15 mouse cellular contexts compared by ENCODE assay signal in the genomic region with DNA sequence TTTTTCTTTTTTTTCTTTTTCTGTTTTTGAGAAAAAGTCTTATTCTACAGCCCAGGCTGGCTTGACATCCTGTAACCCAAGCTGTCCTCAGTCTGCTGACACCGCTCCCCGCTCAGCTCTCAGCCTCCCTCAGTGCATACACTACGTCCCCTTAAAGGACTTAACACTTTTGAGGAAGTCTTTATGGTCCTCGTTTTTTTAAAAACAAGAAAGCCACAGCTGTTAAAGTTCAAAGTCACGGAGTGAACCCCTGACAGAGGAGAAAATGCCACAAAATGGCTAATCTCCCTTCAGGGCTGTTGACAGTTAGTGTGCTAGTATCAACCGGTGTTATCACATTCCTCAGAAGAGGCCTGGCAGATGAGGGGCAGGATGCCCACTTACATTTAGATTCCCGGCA. TPM values are rescaled to one million over a fixed set of nuclear protein-coding genes. Genes with fewer than 3 reads are reported as not detected.
A peak's percentile ranks its signal among the peaks of the same experiment; 100 is the strongest.
DNase-seq lines count a peak whose midpoint lies in the region; ATAC-seq and TF ChIP-seq lines count a peak whose summit lies in the region.
"Had no signal": no experiment of that assay in that cellular context is flagged by ENCODE, and none has a peak within 500 bp of the region (broad histone marks: within the 10 kb centered on the region; RNA-seq: fewer than 3 reads in every experiment).

No protein-coding gene starts in this region.

- 19% methylated on average over 7 of the region's 7 CpGs for WGBS in heart, embryonic 13.5 days
- 18% methylated on average over 7 of the region's 7 CpGs for WGBS in liver, embryonic 12.5 days (ENCODE audit: insufficient replicate concordance)
- WGBS in liver, postnatal 0 days (ENCODE audit: insufficient replicate concordance), result 25% methylated on average over 7 of the region's 7 CpGs
- WGBS in forebrain, embryonic 14.5 days, result 79% methylated on average over 7 of the region's 7 CpGs

- TF ChIP-seq CTCF in MEL (IDR thresholded peaks at IDR 0.05 in 2 of 3, conservative IDR thresholded peaks at IDR 0.05 in 1 of 3; ENCODE audit: control insufficient read depth in 1 of 3, insufficient read depth in 1 of 3, low read depth in 2 of 3, low read length in 3 of 3, poor library complexity in 1 of 3, severe bottlenecking in 1 of 3), result no peak
- TF ChIP-seq CTCF in liver, postnatal 0 days (IDR thresholded peaks at IDR 0.05; ENCODE audit: low read depth), result no peak

- TF ChIP-seq RAD21 in MEL (IDR thresholded peaks at IDR 0.05; ENCODE audit: low read depth, low read length), result no peak

- no peak for DNase-seq in heart, postnatal 4 days
- DNase-seq in liver, result no peak
- peak; percentile 65 for DNase-seq in MEL (ENCODE audit: low read depth, low spot score)
- DNase-seq in liver, postnatal 0 days, result no peak
- no peak for DNase-seq in natural killer cell, adult 2 months (ENCODE audit: low spot score in 2 of 2)
- no peak for DNase-seq in forebrain, embryonic 14.5 days (ENCODE audit: low spot score)
- DNase-seq: cerebellum, adult 2 months; kidney, adult 18-20 months; right cerebral cortex, postnatal 14 days had no signal

- no peak for ATAC-seq in heart, embryonic 13.5 days (ENCODE audit: extremely low read depth, insufficient number of reproducible peaks, low FRiP score, low TSS enrichment)
- ATAC-seq in liver, embryonic 12.5 days, result 0 out of 2 replicates have a peak, but pooled peaks have one; percentile 27
- peak; percentile 43; the same call in 1 of the 2 replicates for ATAC-seq in liver, postnatal 0 days
- ATAC-seq in forebrain, embryonic 14.5 days, result no peak

- H3K36me3 ChIP-seq in heart, embryonic 13.5 days, result no peaks in the 10 kb centered on the region
- H3K36me3 ChIP-seq in liver, embryonic 12.5 days, result no peaks in the 10 kb centered on the region
- peaks cover 0 to 13% of the 10 kb centered on the region in 2 experiments; a peak in 2 of 4 replicates for H3K36me3 ChIP-seq in MEL (ENCODE audit: control insufficient read depth in 1 of 2, insufficient read depth in 2 of 2, low read length in 2 of 2)
- no peaks in the 10 kb centered on the region for H3K36me3 ChIP-seq in liver, postnatal 0 days (replicated peaks; ENCODE audit: insufficient read depth, low read length)
- H3K36me3 ChIP-seq in forebrain, embryonic 14.5 days (ENCODE audit: control insufficient read depth, insufficient read depth, low read length), result no peaks in the 10 kb centered on the region
- H3K36me3 ChIP-seq: liver, embryonic 15.5 days had no signal

- 0 out of 2 replicates have a peak overlapping the region, but pooled peaks have one; percentile 36 for H3K27ac ChIP-seq in heart, embryonic 13.5 days (replicated peaks)
- H3K27ac ChIP-seq in liver, embryonic 12.5 days, result no peak overlapping the region
- peak overlapping the region; percentile 2; the same call in 1 of the 2 replicates for H3K27ac ChIP-seq in MEL (ENCODE audit: control insufficient read depth, low read depth, low read length)
- no peak overlapping the region; the same call in 1 of the 2 replicates for H3K27ac ChIP-seq in liver, postnatal 0 days (ENCODE audit: low read depth)
- H3K27ac ChIP-seq in forebrain, embryonic 14.5 days (ENCODE audit: low read depth, low read length), result no peak overlapping the region
- H3K27ac ChIP-seq: hindbrain, embryonic 14.5 days; liver, embryonic 15.5 days had no signal

- no peaks in the 10 kb centered on the region for H3K9me3 ChIP-seq in heart, embryonic 13.5 days
- no peaks in the 10 kb centered on the region for H3K9me3 ChIP-seq in liver, embryonic 12.5 days (replicated peaks)
- no peaks in the 10 kb centered on the region for H3K9me3 ChIP-seq in MEL (replicated peaks; ENCODE audit: insufficient read depth, low read length)
- no peaks in the 10 kb centered on the region for H3K9me3 ChIP-seq in liver, postnatal 0 days (ENCODE audit: low read length)
- H3K9me3 ChIP-seq in forebrain, embryonic 14.5 days (replicated peaks; ENCODE audit: control insufficient read depth, low read length), result no peaks in the 10 kb centered on the region
- H3K9me3 ChIP-seq: liver, embryonic 15.5 days had no signal

- H3K27me3 ChIP-seq in heart, embryonic 13.5 days (replicated peaks), result no peaks in the 10 kb centered on the region
- peaks cover 28% of the 10 kb centered on the region for H3K27me3 ChIP-seq in liver, embryonic 12.5 days (replicated peaks)
- H3K27me3 ChIP-seq in MEL (ENCODE audit: control insufficient read depth in 1 of 2, insufficient read depth in 2 of 2, low read length in 2 of 2), result no peaks in the 10 kb centered on the region
- H3K27me3 ChIP-seq in liver, postnatal 0 days (ENCODE audit: insufficient read depth, low read length), result peaks cover 16% of the 10 kb centered on the region; the same call in 1 of the 2 replicates
- no peaks in the 10 kb centered on the region for H3K27me3 ChIP-seq in forebrain, embryonic 14.5 days (replicated peaks; ENCODE audit: control insufficient read depth, insufficient read depth, low read length)

- H3K79me2 ChIP-seq in MEL (ENCODE audit: control insufficient read depth, insufficient read depth, low read length, poor library complexity), result no peaks in the 10 kb centered on the region; the same call in 1 of the 2 replicates

- peaks cover 14% of the 10 kb centered on the region for H3K4me1 ChIP-seq in heart, embryonic 13.5 days
- H3K4me1 ChIP-seq in liver, embryonic 12.5 days, result peaks cover 19% of the 10 kb centered on the region
- peaks cover 0 to 22% of the 10 kb centered on the region in 2 experiments; a peak in 2 of 4 replicates for H3K4me1 ChIP-seq in MEL (ENCODE audit: control insufficient read depth in 1 of 2, insufficient read depth in 2 of 2, low read length in 2 of 2)
- no peaks in the 10 kb centered on the region; the same call in 1 of the 2 replicates for H3K4me1 ChIP-seq in liver, postnatal 0 days (ENCODE audit: insufficient read depth)
- H3K4me1 ChIP-seq in forebrain, embryonic 14.5 days (ENCODE audit: control insufficient read depth, insufficient read depth, low read length), result no peaks in the 10 kb centered on the region

- no peak for TF ChIP-seq POLR2A in MEL (IDR thresholded peaks at IDR 0.05; ENCODE audit: control insufficient read depth in 1 of 2, insufficient read depth in 1 of 2, low read depth in 1 of 2, low read length in 2 of 2, poor library complexity in 1 of 2)

- H3K9ac ChIP-seq in heart, embryonic 13.5 days, result no peak overlapping the region
- no peak overlapping the region for H3K9ac ChIP-seq in liver, embryonic 12.5 days
- peak overlapping the region; percentile 53; the same call in 1 of the 2 replicates for H3K9ac ChIP-seq in MEL (ENCODE audit: control insufficient read depth, low read depth, low read length, poor library complexity, severe bottlenecking)
- no peak overlapping the region for H3K9ac ChIP-seq in liver, postnatal 0 days (replicated peaks)
- no peak overlapping the region for H3K9ac ChIP-seq in forebrain, embryonic 14.5 days (ENCODE audit: low read length)
- H3K9ac ChIP-seq: hindbrain, embryonic 14.5 days; liver, embryonic 15.5 days had no signal

- TF ChIP-seq EP300 in MEL (IDR thresholded peaks at IDR 0.05; ENCODE audit: low read depth in 1 of 2, low read length in 2 of 2), result peak; percentile 39 to 76; a peak in 3 of 4 replicates
- peak; percentile 44; the same call in 1 of the 2 replicates for TF ChIP-seq EP300 in liver, postnatal 0 days (IDR thresholded peaks at IDR 0.05; ENCODE audit: low read depth)

- no peak overlapping the region; the same call in 1 of the 2 replicates for H3K4me2 ChIP-seq in heart, embryonic 13.5 days
- 0 out of 2 replicates have a peak overlapping the region, but pooled peaks have one; percentile 34 for H3K4me2 ChIP-seq in liver, embryonic 12.5 days
- no peak overlapping the region for H3K4me2 ChIP-seq in liver, postnatal 0 days (ENCODE audit: low read depth, low read length)
- H3K4me2 ChIP-seq in forebrain, embryonic 14.5 days (ENCODE audit: low read length), result no peak overlapping the region
- H3K4me2 ChIP-seq: hindbrain, embryonic 14.5 days; liver, embryonic 15.5 days had no signal

- no peak overlapping the region for H3K4me3 ChIP-seq in heart, embryonic 13.5 days
- no peak overlapping the region for H3K4me3 ChIP-seq in liver, embryonic 12.5 days
- H3K4me3 ChIP-seq in MEL (ENCODE audit: control insufficient read depth in 1 of 2, insufficient read depth in 1 of 2, low read depth in 2 of 2, low read length in 2 of 2), result peak overlapping the region; percentile 35 to 66
- H3K4me3 ChIP-seq in liver, postnatal 0 days (ENCODE audit: low read depth, low read length), result no peak overlapping the region
- H3K4me3 ChIP-seq in forebrain, embryonic 14.5 days (ENCODE audit: low read depth, low read length), result no peak overlapping the region
- H3K4me3 ChIP-seq: liver, embryonic 15.5 days had no signal

TF ChIP-seq in MEL, 35 proteins besides CTCF, POLR2A, EP300 and RAD21 (continues in another document):
- TF ChIP-seq MAZ (IDR thresholded peaks at IDR 0.05; ENCODE audit: low read depth, low read length) (no peak), USF2 (IDR thresholded peaks at IDR 0.05; ENCODE audit: borderline replicate concordance in 1 of 2, insufficient read depth in 1 of 2, low read depth in 1 of 2, low read length in 2 of 2) (no peak), MYC (IDR thresholded peaks at IDR 0.05; ENCODE audit: low read depth, low read length) (no peak), RCOR1 (IDR thresholded peaks at IDR 0.05; ENCODE audit: low read depth, low read length) (no peak), JUND (IDR thresholded peaks at IDR 0.05; ENCODE audit: low read depth, low read length) (no peak), GABPA (IDR thresholded peaks at IDR 0.05; ENCODE audit: low read depth, low read length) (no peak)

RNA-seq across cellular contexts. Expression of a gene that starts 29.8 kb away (rescaled TPM):
- polyA plus RNA-seq in heart, embryonic 13.5 days (2015; fragmentation: Nextera tagmentation; extraction: Ambion mirVana), result 78.2 and 88.4 TPM in 2 replicates
- total RNA-seq in heart, postnatal 4 days (2021), result 10 to 100 TPM; 74.4 to 76.0 TPM
- polyA plus RNA-seq in liver, embryonic 12.5 days (2016; fragmentation: Nextera tagmentation; extraction: Ambion mirVana), result 35.0 and 36.1 TPM in 2 replicates
- 24.2 and 26.7 TPM in 2 replicates for total RNA-seq in MEL (2012; rRNA removed)
- 10 to 100 TPM in 1 of 2 experiments, not detected in 1; 59.5 TPM for polyA plus RNA-seq in MEL (2012; ENCODE audit: insufficient read depth in 1 of 2, insufficient read length in 2 of 2, low read depth in 1 of 2, low replicate concordance in 2 of 2, missing spikeins in 1 of 2)
- 34.2 and 40.5 TPM in 2 replicates for polyA plus RNA-seq in liver, postnatal 0 days (2015; fragmentation: Nextera tagmentation; extraction: Ambion mirVana)
- polyA plus RNA-seq in forebrain, embryonic 14.5 days (2014; fragmentation: Nextera tagmentation; extraction: Ambion mirVana), result 114 and 122 TPM in 2 replicates

RNA-seq across cellular contexts. Expression of a gene that starts 46.7 kb away (rescaled TPM):
- 0.12 and 0.15 TPM in 2 replicates for polyA plus RNA-seq in heart, embryonic 13.5 days (2015; fragmentation: Nextera tagmentation; extraction: Ambion mirVana)
- under 1 TPM; 0.26 to 0.27 TPM for total RNA-seq in heart, postnatal 4 days (2021)
- not detected in 2 replicates for polyA plus RNA-seq in liver, embryonic 12.5 days (2016; fragmentation: Nextera tagmentation; extraction: Ambion mirVana)
- total RNA-seq in MEL (2012; rRNA removed), result not detected in 2 replicates
- under 1 TPM in 1 of 2 experiments, not detected in 1; 0.08 TPM for polyA plus RNA-seq in MEL (2012; ENCODE audit: insufficient read depth in 1 of 2, insufficient read length in 2 of 2, low read depth in 1 of 2, low replicate concordance in 2 of 2, missing spikeins in 1 of 2)
- polyA plus RNA-seq in liver, postnatal 0 days (2015; fragmentation: Nextera tagmentation; extraction: Ambion mirVana), result not detected in 2 replicates
- polyA plus RNA-seq in forebrain, embryonic 14.5 days (2014; fragmentation: Nextera tagmentation; extraction: Ambion mirVana), result 0.08 TPM in 1 of 2 replicates, not detected in the other
- total RNA-seq: monocyte, adult 5-6 weeks had no signal
- polyA plus RNA-seq: cerebellum, adult 2 months; heart, embryonic 11.5 days; hindbrain, embryonic 14.5 days; liver, embryonic 15.5 days had no signal

Comparison
In these comparisons a context has a peak if more than half of its experiments do, and no peak if none do; other contexts are left out.
1. ATAC-seq: peak in liver, embryonic 12.5 days (single experiment) and liver, postnatal 0 days (single experiment); none in heart, embryonic 13.5 days (single experiment) and forebrain, embryonic 14.5 days (single experiment).
2. H3K27ac ChIP-seq: peak in heart, embryonic 13.5 days (single experiment) and MEL (single experiment); none in liver, embryonic 12.5 days (single experiment), liver, postnatal 0 days (single experiment) and forebrain, embryonic 14.5 days (single experiment).
3. H3K4me3 ChIP-seq: peak in MEL (2 of 2); none in heart, embryonic 13.5 days (single experiment), liver, embryonic 12.5 days (single experiment), liver, postnatal 0 days (single experiment) and forebrain, embryonic 14.5 days (single experiment).